Mouse (Mus musculus) midbrain, postnatal 0 days (tissue): ENCODE results near the gene Prkd2. TPM values are rescaled to one million over a fixed set of nuclear protein-coding genes. Genes with fewer than 3 reads are reported as not detected.

Experiments used
- ATAC-seq: fragments of 200-750 bp; cut with Nextera tagmentation; 2 replicates; pipeline ENCODE4 v1.8.0; 2017; ENCODE audit warnings: moderate number of reproducible peaks, mild to moderate bottlenecking, moderate TSS enrichment, moderate library complexity; ENCODE audit not compliant: low FRiP score
- DNase-seq: peaks from one replicate; pipeline ENCODE4 v3.0.0-alpha.2; 2015; ENCODE audit warnings: low spot score
- H3K27ac ChIP-seq: fragments of 300-500 bp; sonication (generic); 2 replicates; pipeline ENCODE4 v1.5.1; 2014; ENCODE audit warnings: low read depth, mild to moderate bottlenecking, low read length, mixed read lengths
- H3K27me3 ChIP-seq: fragments of 300-500 bp; sonication (generic); 2 replicates; pipeline ENCODE4 v1.6.1; 2014; ENCODE audit warnings: low read length, control low read depth, mixed read lengths; ENCODE audit not compliant: insufficient read depth
- H3K36me3 ChIP-seq: fragments of 300-500 bp; sonication (generic); 2 replicates; pipeline ENCODE4 v1.6.1; 2014; ENCODE audit warnings: low read length, control low read depth, mixed read lengths; ENCODE audit not compliant: insufficient read depth
- H3K4me1 ChIP-seq: fragments of 300-500 bp; sonication (generic); 2 replicates; pipeline ENCODE4 v1.6.1; 2014; ENCODE audit warnings: mild to moderate bottlenecking, control low read depth, antibody characterized with exemption, low read length, mixed read lengths; ENCODE audit not compliant: insufficient read depth
- H3K4me2 ChIP-seq: fragments of 300-500 bp; sonication (generic); 2 replicates; pipeline ENCODE4 v1.6.1; 2014; ENCODE audit warnings: low read depth, mild to moderate bottlenecking, low read length, mixed read lengths; ENCODE audit not compliant: poor library complexity, severe bottlenecking
- H3K4me3 ChIP-seq: fragments of 300-500 bp; sonication (generic); 2 replicates; pipeline ENCODE4 v1.5.1; 2014; ENCODE audit warnings: low read depth, mild to moderate bottlenecking, low read length, moderate library complexity
- H3K9ac ChIP-seq: fragments of 300-500 bp; sonication (generic); replicated peaks from 2 replicates; pipeline ENCODE4 v1.6.1; 2014; ENCODE audit warnings: mild to moderate bottlenecking, low read length, moderate library complexity, mixed read lengths; ENCODE audit not compliant: poor library complexity, severe bottlenecking
- H3K9me3 ChIP-seq: fragments of 300-500 bp; sonication (generic); 2 replicates; pipeline ENCODE4 v1.6.1; 2016; ENCODE audit warnings: low read length, control low read depth
- CTCF ChIP-seq: IDR thresholded peaks from 2 replicates; pipeline ENCODE4 v1.5.1; 2016; ENCODE audit warnings: antibody characterized with exemption, mild to moderate bottlenecking
- WGBS: fragments of 180-500 bp; shearing (Covaris S2); extraction: QIAGEN DNeasy Blood & Tissue Kit; methylation state at CpG from one replicate; pipeline ENCODE4 v1.1.7; 2014; 5-methylcytosine and 5-hydroxymethylcytosine counted together
- polyA plus RNA-seq: library from polyadenylated mRNA; unstranded; fragments of >200 nt; fragmentation: Nextera tagmentation; extraction: Ambion mirVana; gene quantifications from 2 replicates; pipeline ENCODE4 v1.2.1, GENCODE M21; 2015
- total RNA-seq: library from RNA; depleted of rRNA; stranded (reverse); fragments of >200 nt; gene quantifications from 2 replicates; pipeline ENCODE4 v1.2.3, GENCODE M21; 2014

Prkd2 gene
- total and polyA plus RNA-seq, 2 experiments from 2014 or later, result 3.2 to 3.9 TPM

DNA sequence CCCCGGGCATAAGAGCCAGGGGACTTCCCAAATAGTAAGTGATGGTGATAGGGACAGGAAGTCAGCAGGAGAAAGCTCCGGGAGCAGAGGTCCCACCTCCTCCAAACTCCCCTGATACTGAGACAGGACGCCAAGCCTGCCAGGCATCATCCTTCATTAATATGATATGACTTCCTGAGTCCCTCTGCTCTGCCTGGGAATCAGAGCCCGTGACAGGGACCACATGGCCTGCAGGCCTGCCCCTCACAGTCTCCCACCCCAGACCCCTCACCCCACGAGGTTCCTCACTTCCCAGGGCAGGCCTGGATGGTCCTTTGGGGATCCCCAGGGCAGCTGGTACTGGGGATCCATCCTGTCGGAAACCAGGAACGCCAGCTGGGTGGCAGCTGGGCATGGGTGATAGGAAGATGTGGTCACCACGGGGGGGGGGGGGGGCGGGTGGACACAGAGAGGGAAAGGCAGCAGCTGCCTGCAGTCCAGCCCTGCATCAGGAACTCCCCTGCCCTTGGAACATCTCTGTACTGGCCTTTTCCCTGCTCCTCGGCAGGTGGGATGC is 61.5 kb downstream of the Prkd2 start:
- Histone ChIP-seq H3K36me3 (no peaks in the 10 kb centered on the region), H3K27me3 (no peaks in the 10 kb centered on the region), H3K4me3 (no peak overlapping the region), H3K4me1 (no peaks in the 10 kb centered on the region), H3K9me3 (no peaks in the 10 kb centered on the region), H3K9ac (no peak overlapping the region), H3K27ac (no peak overlapping the region), H3K4me2 (no peak overlapping the region)
- no peak for ATAC-seq
- WGBS, result 64% methylated on average over 7 of the region's 10 CpGs
- DNase-seq, result no peak
- TF ChIP-seq CTCF, result no peak

DNA sequence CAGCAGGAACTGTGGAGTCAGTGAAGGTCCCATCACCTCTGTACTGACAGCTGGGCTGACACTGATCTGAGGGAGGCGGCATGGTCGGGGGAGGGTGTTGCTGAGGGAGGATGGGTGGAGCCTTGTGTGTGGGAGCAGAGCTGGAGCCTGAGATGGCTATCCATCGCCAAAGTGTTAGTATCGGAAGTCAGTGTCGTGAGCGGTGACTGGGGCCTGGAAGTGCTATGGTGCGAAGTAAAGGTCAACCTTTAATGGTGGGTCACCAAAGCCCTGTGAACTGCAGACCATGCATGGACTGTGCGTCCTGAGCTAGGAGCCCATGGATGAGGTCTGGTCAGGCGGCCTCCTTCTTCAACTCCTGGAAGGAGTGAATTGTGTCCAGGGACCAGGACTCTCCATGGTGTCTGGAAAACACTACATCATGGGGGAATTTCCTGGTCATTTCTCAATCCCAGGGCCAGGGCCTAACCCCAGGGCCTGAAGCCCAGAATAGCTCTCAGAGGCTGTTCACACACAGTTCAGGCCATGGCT is 62.9 kb downstream of the Prkd2 start:
- no peak for TF ChIP-seq CTCF
- H3K9ac ChIP-seq, result no peak overlapping the region
- ATAC-seq (no peak), DNase-seq (no peak)
- H3K4me1 ChIP-seq, result no peaks in the 10 kb centered on the region
- H3K27me3 ChIP-seq, result no peaks in the 10 kb centered on the region
- H3K4me3 ChIP-seq, result no peak overlapping the region
- no peaks in the 10 kb centered on the region for H3K36me3 ChIP-seq
- H3K9me3 ChIP-seq, result no peaks in the 10 kb centered on the region
- 69% methylated on average over 9 of the region's 9 CpGs for WGBS
- H3K27ac ChIP-seq, result no peak overlapping the region
- no peak overlapping the region for H3K4me2 ChIP-seq

DNA sequence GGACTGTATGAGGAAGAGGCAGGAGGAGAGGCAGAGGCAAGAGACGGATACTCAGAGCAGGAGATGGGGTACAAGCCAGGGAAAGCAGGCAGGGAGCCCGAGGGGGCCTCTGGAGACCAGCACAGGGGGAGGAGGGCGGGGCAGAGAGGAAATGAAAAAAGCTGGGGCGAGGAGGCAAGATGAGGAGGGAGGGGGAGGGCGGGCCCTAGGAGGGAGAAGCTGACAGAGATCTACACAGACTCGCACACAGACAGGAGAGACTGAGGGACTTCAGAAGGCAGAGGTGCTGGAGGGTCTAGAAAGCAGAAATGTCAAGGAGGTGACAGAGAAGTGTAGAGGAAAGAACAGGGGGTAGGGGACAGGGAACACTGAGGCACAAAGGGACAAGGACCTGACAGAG is 63.6 kb downstream of the Prkd2 start, which contains the start of gene Ptgir:
Gene Ptgir (plus strand): TSS at position 210 of the 400 bp plus-strand sequence.
- H3K4me3 ChIP-seq, result no peak within 1 kb of the TSS
- no peak for DNase-seq
- no peak within 1 kb of the TSS for H3K27ac ChIP-seq
- no peak within 1 kb of the TSS for H3K9ac ChIP-seq
- TF ChIP-seq CTCF, result no peak
- no peaks in the 10 kb centered on the region for H3K27me3 ChIP-seq
- no peak for ATAC-seq
- 27% methylated on average over 6 of the region's 6 CpGs for WGBS
- no peaks in the 10 kb centered on the region for H3K4me1 ChIP-seq
- no peaks in the 10 kb centered on the region for H3K9me3 ChIP-seq
- H3K4me2 ChIP-seq, result no peak within 1 kb of the TSS
- no peaks in the 10 kb centered on the region for H3K36me3 ChIP-seq

- no peak overlapping the region for H3K9ac ChIP-seq
- H3K4me3 ChIP-seq, result no peak overlapping the region
- WGBS, result 95% methylated on average over 41 of the region's 41 CpGs
- no peak overlapping the region for H3K27ac ChIP-seq
- H3K4me2 ChIP-seq, result no peak overlapping the region
- H3K9me3 ChIP-seq, result no peaks in the 10 kb centered on the region
- H3K36me3 ChIP-seq, result no peaks in the 10 kb centered on the region
- ATAC-seq, result no peak
- H3K27me3 ChIP-seq, result no peaks in the 10 kb centered on the region
- DNase-seq, result no peak
- TF ChIP-seq CTCF, result no peak
- H3K4me1 ChIP-seq, result no peaks in the 10 kb centered on the region
Measured at GRCm38 (mm10) chr7:16906889-16907559, 64.3 kb downstream of the Prkd2 start.

- Histone ChIP-seq H3K27ac (no peak overlapping the region), H3K27me3 (no peaks in the 10 kb centered on the region), H3K9me3 (no peaks in the 10 kb centered on the region), H3K4me3 (no peak overlapping the region), H3K36me3 (no peaks in the 10 kb centered on the region), H3K4me1 (no peaks in the 10 kb centered on the region), H3K9ac (no peak overlapping the region), H3K4me2 (no peak overlapping the region)
- DNase-seq (no peak), ATAC-seq (no peak)
- no peak for TF ChIP-seq CTCF
- WGBS, result 78% methylated on average over 7 of the region's 7 CpGs
Measured at GRCm38 (mm10) chr7:16907842-16908241, 65.1 kb downstream of the Prkd2 start.

GRCm38 (mm10) chr7:16908367-16908766 is 65.7 kb downstream of the Prkd2 start:
- H3K9ac ChIP-seq, result no peak overlapping the region
- ATAC-seq (no peak), DNase-seq (no peak)
- H3K4me1 ChIP-seq, result no peaks in the 10 kb centered on the region
- no peak overlapping the region for H3K4me2 ChIP-seq
- H3K27ac ChIP-seq, result no peak overlapping the region
- no peaks in the 10 kb centered on the region for H3K27me3 ChIP-seq
- H3K36me3 ChIP-seq, result no peaks in the 10 kb centered on the region
- TF ChIP-seq CTCF, result no peak
- H3K9me3 ChIP-seq, result no peaks in the 10 kb centered on the region
- 49% methylated on average over 11 of the region's 11 CpGs for WGBS
- no peak overlapping the region for H3K4me3 ChIP-seq
